Mouse (Mus musculus) forebrain, embryonic 16.5 days (tissue): Measurements from ENCODE around the gene Tango2. TPM values are rescaled to one million over a fixed set of nuclear protein-coding genes. Genes with fewer than 3 reads are reported as not detected.

Experiments used
- ATAC-seq: fragments of 200-750 bp; cut with Nextera tagmentation; 2 replicates; pipeline ENCODE4 v1.8.0; 2017; ENCODE audit warnings: mild to moderate bottlenecking, moderate library complexity
- H3K27ac ChIP-seq: fragments of 300-500 bp; sonication (generic); 2 replicates; pipeline ENCODE4 v1.5.1; 2014; ENCODE audit warnings: low read length, control low read depth
- H3K27me3 ChIP-seq: fragments of 300-500 bp; sonication (generic); replicated peaks from 2 replicates; pipeline ENCODE4 v1.6.1; 2014; ENCODE audit warnings: low read length; ENCODE audit not compliant: control insufficient read depth, insufficient read depth
- H3K36me3 ChIP-seq: fragments of 300-500 bp; sonication (generic); 2 replicates; pipeline ENCODE4 v1.6.1; 2014; ENCODE audit not compliant: control insufficient read depth, insufficient read depth
- H3K4me1 ChIP-seq: fragments of 300-500 bp; sonication (generic); replicated peaks from 2 replicates; pipeline ENCODE4 v1.6.1; 2014; ENCODE audit warnings: low read length; ENCODE audit not compliant: control insufficient read depth, insufficient read depth
- H3K4me2 ChIP-seq: fragments of 300-500 bp; sonication (generic); 2 replicates; pipeline ENCODE4 v1.6.1; 2014; ENCODE audit warnings: mild to moderate bottlenecking, low read length, control low read depth
- H3K4me3 ChIP-seq: fragments of 300-500 bp; sonication (generic); replicated peaks from 2 replicates; pipeline ENCODE4 v1.5.1; 2014; ENCODE audit warnings: mild to moderate bottlenecking, low read length, control low read depth
- H3K9ac ChIP-seq: fragments of 300-500 bp; sonication (generic); replicated peaks from 2 replicates; pipeline ENCODE4 v1.6.1; 2014; ENCODE audit warnings: low read depth, low read length, control low read depth
- H3K9me3 ChIP-seq: fragments of 300-500 bp; sonication (generic); 2 replicates; pipeline ENCODE4 v1.6.1; 2016; ENCODE audit warnings: low read length; ENCODE audit not compliant: control insufficient read depth
- WGBS: fragments of 180-500 bp; shearing (Covaris S2); extraction: QIAGEN DNeasy Blood & Tissue Kit; methylation state at CpG from one replicate; pipeline ENCODE4 v1.1.7; 2014; 5-methylcytosine and 5-hydroxymethylcytosine counted together
- microRNA counts: library from miRNA; unstranded; fragments of <30 nt; microRNA quantifications from one replicate; lab custom pipeline; 2016
- microRNA-seq: library from miRNA; unstranded; fragments of <30 nt; microRNA quantifications from one replicate; pipeline ENCODE4, GENCODE M21; 2017
- polyA plus RNA-seq: library from polyadenylated mRNA; unstranded; fragments of >200 nt; fragmentation: Nextera tagmentation; extraction: Ambion mirVana; gene quantifications from 2 replicates; pipeline ENCODE4 v1.2.1, GENCODE M21; 2015

Tango2 gene
- polyA plus RNA-seq, 1 experiment from 2014 or later: 86.8 TPM

DNA sequence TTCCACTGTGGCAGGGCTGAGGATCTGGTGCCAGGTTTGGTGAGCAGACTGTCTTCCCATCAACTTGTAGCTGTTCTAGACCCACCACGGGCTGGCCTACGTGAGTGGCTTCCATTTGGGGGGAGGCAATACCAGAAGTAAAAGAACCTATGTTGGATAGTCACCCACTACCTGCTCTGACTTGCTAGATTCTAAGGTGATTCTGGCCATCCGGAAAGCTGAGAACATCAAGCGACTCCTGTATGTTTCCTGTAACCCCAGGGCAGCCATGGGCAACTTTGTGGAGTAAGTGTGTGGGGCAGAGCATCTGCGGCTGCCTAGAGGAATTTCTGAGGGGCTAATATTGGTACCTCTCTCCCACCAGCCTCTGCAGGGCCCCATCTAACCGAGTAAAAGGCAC lies 95.2 kb downstream of the Tango2 start:
- H3K27ac ChIP-seq: no peak overlapping the region
- WGBS: 90% methylated on average over 6 of the region's 6 CpGs
- H3K4me1 ChIP-seq: peaks cover 19% of the 10 kb centered on the region
- H3K4me3 ChIP-seq: no peak overlapping the region
- H3K9me3 ChIP-seq: no peaks in the 10 kb centered on the region
- no peak overlapping the region for H3K9ac ChIP-seq
- H3K36me3 ChIP-seq: peaks cover 40% of the 10 kb centered on the region
- no peak overlapping the region for H3K4me2 ChIP-seq
- H3K27me3 ChIP-seq: no peaks in the 10 kb centered on the region
- ATAC-seq: no peak

DNA sequence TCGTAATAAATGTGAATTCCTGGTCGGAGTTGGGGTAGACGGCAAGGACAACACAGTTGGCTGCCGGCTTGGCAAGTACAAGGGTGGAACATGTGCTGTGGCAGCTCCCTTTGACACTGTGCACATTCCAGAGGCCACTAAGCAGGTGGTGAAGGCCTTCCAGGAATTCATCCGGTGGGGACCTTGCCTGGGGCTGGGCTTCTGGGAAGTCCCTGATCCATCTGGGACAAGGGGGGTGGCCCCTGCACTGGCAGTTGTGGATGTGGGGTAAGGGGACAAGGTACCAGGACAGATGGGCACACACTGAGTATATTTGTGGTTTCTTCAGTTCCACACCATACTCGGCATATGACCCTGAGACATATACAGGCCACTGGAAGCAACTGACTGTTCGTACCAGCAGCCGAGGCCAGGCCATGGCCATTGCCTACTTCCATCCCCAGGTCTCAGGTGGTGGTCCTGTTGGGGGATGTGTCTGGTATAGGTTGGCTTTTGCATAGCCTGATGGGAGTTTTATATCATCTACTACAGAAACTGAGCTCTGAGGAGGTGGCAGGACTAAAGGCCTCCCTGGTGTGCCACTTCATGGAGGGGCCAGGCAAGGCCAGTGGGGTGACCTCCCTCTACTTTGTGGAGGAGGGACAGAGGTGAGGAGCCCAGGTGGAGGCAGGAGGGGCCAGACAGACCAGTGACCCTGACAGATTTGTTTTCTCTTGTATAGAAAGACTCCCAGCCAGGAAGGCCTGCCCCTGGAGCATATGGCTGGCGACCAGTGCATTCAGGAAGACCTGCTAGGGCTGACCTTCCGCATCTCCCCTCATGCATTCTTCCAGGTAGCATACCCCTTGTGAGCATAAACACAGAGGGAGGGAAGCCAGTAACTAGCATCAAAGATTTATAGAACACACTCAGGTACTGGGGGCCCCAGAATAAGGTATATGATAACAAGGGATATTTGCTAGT lies 96.8 kb downstream of the Tango2 start:
- peak overlapping the region; percentile 98; the same call in 1 of the 2 replicates for H3K4me2 ChIP-seq
- 0 out of 2 replicates have a peak overlapping the region, but pooled peaks have one; percentile 6 for H3K9ac ChIP-seq
- H3K27ac ChIP-seq: no peak overlapping the region
- H3K4me3 ChIP-seq: no peak overlapping the region
- WGBS: 69% methylated on average over 10 of the region's 10 CpGs
- H3K4me1 ChIP-seq: peaks cover 31% of the 10 kb centered on the region
- H3K36me3 ChIP-seq: peaks cover 30% of the 10 kb centered on the region
- H3K27me3 ChIP-seq: no peaks in the 10 kb centered on the region
- no peak for ATAC-seq
- H3K9me3 ChIP-seq: no peaks in the 10 kb centered on the region

MicroRNAs within 50 kb of the gene (microRNA counts, 519-probe panel; counts per million panel counts)
- 2,298 counts per million, percentile 51 among the panel's probes with 10 or more counts for microRNA mmu-miR-1306 (lab: Ali Mortazavi, UCI)
- microRNA mmu-miR-185 (lab: Ali Mortazavi, UCI): 2,838 counts per million, percentile 73 among the panel's probes with 10 or more counts

Small RNA genes within 50 kb of the gene (microRNA-seq; reads per million reads assigned to microRNA genes)
- gene Gm24572: 0.62 reads per million
- gene Gm26219: not detected
- 241 reads per million, percentile 66 among the genes with 10 or more reads in this experiment for gene Mir1306
- 612 reads per million, percentile 74 among the genes with 10 or more reads in this experiment for gene Mir185

Other genes starting within 250 kb of the Tango2 start
- gene Rtn4r, start 220.5 kb downstream of the Tango2 start, polyA plus RNA-seq: 21.7 and 24.4 TPM in 2 replicates
- gene Ccdc188, start 130.2 kb downstream of the Tango2 start, polyA plus RNA-seq: 0.19 TPM in 1 of 2 replicates, not detected in the other
- gene Zdhhc8, start 113.0 kb downstream of the Tango2 start, polyA plus RNA-seq: 15.1 and 17.4 TPM in 2 replicates
- gene Trmt2a, start 99.4 kb downstream of the Tango2 start, polyA plus RNA-seq: 118 and 139 TPM in 2 replicates
- gene Ranbp1, start 99.4 kb downstream of the Tango2 start, polyA plus RNA-seq: 370 and 388 TPM in 2 replicates
- gene Gm49776, start 89.8 kb downstream of the Tango2 start, polyA plus RNA-seq: 2.0 TPM in 1 of 2 replicates, not detected in the other
- 39.2 and 40.8 TPM in 2 replicates for gene Dgcr8, start 58.9 kb downstream of the Tango2 start, polyA plus RNA-seq
- gene Arvcf, start 79 bp upstream of the Tango2 start, polyA plus RNA-seq: 58.6 and 67.8 TPM in 2 replicates
- 24.0 and 27.8 TPM in 2 replicates for gene Txnrd2, start 78.3 kb upstream of the Tango2 start, polyA plus RNA-seq
- gene Comt, start 78.7 kb upstream of the Tango2 start, polyA plus RNA-seq: 88.8 and 98.1 TPM in 2 replicates
- 14.1 and 14.6 TPM in 2 replicates for gene Gnb1l, start 150.6 kb upstream of the Tango2 start, polyA plus RNA-seq
- gene Rtl10, start 150.8 kb upstream of the Tango2 start, polyA plus RNA-seq: 2.4 and 3.4 TPM in 2 replicates
- 0.28 and 0.56 TPM in 2 replicates for gene Tbx1, start 242.6 kb upstream of the Tango2 start, polyA plus RNA-seq